Mouse (Mus musculus) layer of hippocampus, adult 18-20 months (tissue): Measurements from ENCODE around the gene Flot1. TPM values are rescaled to one million over a fixed set of nuclear protein-coding genes. Genes with fewer than 3 reads are reported as not detected.
A peak's percentile ranks its signal among the peaks of the same experiment; 100 is the strongest.

Source experiments
- DNase-seq, 2 experiments: peaks; one replicate each; pipeline ENCODE4 v3.0.0; 2022; ENCODE audit warnings: low spot score in 2 of 2
- total RNA-seq, 2 experiments: library from RNA; stranded (reverse); gene quantifications; 2 replicates each; pipeline ENCODE4 v1.2.3; 2021

The Flot1 gene
- total RNA-seq, 2 experiments from 2014 or later: 122 to 131 TPM

GRCm38 (mm10) chr17:35810900-35811648, 12.0 kb upstream of the Flot1 start:
- no peak for DNase-seq

- DNase-seq: no peak
These were observed 10.7 kb upstream of the Flot1 start for GRCm38 (mm10) chr17:35812307-35812706.

- DNase-seq: no peak
These were observed 10.3 kb upstream of the Flot1 start for GRCm38 (mm10) chr17:35812736-35813135.

DNA sequence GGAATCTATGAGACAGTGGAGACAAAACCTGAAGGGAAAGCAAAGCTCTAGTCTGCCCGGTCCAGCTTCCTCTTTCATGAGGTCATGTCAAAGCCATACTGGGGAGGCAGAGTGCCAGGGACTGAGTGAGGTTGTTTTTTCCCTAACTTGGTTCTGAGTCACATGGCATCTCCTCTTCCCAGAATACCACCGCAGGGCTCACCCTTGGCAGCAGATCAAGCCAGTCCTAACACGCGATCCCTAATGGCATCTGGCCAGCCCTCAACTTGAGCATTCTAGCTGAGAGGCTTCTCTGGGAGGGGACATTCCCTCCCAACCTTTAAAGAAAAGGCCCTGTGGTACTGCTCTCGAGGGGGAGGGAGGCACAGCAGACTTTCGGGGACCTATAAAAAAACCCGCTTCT, 9.8 kb upstream of the Flot1 start:
- DNase-seq: peak in 1 of 2 experiments; percentile 45

- DNase-seq: no peak
These were observed 9.4 kb upstream of the Flot1 start for GRCm38 (mm10) chr17:35813653-35814052.

DNA sequence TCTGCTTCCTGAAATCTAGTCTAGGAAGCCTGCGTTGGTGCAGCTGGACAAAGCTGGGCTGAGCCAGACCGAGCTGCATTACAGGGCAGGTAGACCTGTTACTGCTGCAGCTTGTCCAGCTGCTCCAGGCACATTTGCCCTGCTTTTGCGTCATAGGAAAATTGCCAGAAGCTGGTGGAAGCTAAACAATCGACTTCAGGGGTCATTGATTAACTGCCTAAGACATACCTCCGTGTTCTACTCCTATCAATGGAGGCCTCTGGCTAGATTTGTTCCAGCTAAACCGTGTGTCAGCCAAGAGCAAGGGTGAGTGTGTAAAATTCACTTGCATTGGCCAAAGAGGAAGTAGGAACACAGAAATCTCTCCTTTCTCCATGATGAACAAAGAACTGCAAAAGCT, 8.4 kb upstream of the Flot1 start:
- no peak for DNase-seq

DNA sequence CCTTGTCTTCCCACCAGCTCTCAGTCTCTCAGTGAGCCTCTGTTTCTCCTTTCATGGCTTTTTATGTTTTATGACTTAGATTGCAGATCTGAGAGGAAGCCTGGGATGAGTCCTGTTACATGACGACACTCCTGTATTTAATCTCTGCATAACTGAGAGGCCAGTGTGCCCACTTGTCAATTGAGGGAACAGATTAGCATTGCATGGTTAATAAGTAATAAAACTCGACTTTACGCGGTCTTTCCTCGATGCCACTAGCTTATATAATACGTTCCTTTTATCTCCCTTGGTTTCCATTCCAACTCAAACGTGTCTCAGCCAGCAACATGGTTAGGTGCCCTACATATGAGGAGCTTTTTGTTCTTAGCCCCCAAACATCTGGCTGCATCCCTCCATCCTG, 7.2 kb upstream of the Flot1 start:
- no peak for DNase-seq

GRCm38 (mm10) chr17:35816686-35817085, 6.3 kb upstream of the Flot1 start:
- no peak for DNase-seq

DNA sequence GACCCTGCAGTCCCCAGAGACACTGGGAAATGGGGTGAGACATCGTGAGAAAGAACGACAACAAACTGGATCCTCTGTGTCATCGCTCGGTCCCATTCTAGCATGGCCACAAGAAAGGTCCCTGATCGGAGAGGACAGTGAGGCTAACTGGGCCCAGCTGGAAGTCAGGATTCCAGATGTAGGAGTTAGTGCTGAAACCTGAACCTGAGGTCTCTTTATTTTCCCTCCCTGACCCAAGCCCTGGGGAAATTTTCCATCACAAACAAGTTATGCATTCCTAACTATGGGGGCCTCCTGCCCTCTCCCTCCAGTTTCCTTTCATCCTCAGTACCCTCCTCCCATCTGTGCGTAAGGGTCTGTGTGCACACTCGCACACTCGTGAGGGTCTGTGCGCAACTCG, 5.8 kb upstream of the Flot1 start:
- no peak for DNase-seq

- no peak for DNase-seq
These were observed 2.9 kb upstream of the Flot1 start for GRCm38 (mm10) chr17:35820111-35820510.

GRCm38 (mm10) chr17:35821439-35822430, 1.3 kb upstream of the Flot1 start, which contains the start of gene Ier3:
TSS of gene Ier3 (plus strand) at chr17:35821684.
- DNase-seq: no peak

DNA sequence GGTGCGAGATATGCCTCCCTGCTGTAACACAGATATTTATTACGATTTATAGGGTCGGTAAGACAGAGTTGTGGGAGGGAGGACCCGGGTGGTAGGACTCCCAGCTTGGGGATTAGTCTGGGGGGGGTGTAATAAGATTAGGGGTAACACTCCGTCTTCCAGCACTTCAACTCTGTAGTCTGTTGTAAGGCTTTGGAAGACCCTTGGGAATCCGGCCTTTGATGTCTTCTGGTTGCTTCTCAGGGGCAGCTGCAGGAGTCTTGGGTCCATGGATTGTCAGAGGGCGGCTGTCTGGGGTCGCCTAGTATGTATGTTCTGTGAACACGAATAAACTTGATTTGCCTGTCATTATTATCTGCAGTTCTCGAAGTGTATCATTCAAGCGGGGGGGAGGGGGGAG, 466 bp upstream of the Flot1 start:
- no peak for DNase-seq

DNA sequence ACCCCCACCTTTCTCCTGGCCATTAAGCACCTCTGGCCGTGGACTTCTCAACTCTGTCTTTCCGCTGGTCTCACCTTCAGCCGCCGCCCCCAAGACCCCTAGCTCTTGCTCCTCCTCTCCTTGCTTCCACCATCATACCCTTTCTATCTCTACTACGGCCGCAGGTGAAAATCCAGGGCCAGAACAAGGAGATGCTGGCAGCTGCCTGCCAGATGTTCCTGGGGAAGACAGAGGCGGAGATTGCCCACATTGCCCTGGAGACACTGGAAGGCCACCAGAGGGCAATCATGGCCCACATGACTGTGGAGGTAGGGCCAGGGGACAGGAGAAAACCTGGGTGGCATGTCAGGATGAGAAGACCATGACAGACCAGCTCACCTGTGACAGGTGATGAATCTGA, 1.4 kb downstream of the Flot1 start:
- no peak for DNase-seq

DNA sequence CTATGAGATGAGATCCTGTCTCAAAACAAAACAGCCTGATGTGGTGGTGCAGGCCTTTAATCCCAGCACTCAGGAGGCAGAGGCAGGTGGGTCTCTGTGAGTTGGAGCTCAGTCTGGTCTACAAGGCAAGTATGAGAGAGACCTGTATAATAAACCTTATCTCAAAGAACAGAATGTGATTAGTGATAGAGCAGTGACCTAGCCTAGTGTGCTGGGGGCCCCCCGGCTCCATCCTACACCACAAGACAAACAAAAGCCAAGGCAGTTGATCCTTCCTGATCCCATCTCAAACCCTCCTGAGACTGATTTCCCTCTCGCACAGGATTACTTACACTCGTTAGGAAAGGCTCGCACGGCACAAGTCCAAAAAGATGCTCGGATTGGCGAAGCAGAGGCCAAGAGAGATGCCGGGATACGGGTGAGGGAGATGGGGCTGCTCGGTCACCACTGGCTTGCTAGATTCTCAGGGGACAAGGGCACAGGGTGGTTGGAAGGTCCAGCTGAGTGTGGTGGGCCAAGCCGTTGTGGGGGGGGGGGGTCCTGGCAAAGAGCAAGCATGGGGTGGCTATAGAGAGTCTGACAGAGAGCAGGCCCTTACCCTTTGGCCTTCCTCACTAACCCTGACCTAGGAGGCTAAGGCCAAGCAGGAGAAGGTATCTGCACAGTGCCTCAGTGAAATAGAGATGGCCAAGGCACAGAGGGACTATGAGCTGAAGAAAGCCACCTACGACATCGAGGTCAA, 2.2 kb downstream of the Flot1 start:
- no peak for DNase-seq

GRCm38 (mm10) chr17:35829737-35830136, 6.7 kb downstream of the Flot1 start:
- peak; percentile 75 to 87 for DNase-seq

- DNase-seq: no peak
These were observed 9.6 kb downstream of the Flot1 start for GRCm38 (mm10) chr17:35832400-35833238.

GRCm38 (mm10) chr17:35833239-35833751, 10.3 kb downstream of the Flot1 start:
- no peak for DNase-seq

DNA sequence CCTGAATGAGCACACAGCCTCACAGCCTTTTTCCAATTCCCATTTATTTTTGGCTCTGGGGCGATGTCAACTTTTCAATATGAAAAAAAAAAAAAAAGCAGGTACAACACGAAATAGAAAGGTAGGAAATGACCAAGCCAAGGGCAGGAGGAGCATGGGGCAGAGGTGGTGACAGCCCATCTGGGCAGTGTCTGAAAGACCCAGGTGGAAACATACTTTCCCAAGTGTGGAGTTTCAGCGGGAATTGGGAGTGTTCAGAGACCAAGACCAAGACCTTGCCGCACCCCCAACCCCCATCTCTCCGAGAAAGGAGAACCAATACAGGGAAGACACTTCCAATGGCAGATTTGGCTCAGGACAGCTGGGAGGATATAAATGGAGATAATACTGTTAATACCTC, 10.9 kb downstream of the Flot1 start:
- no peak for DNase-seq

GRCm38 (mm10) chr17:35834696-35835422, 11.8 kb downstream of the Flot1 start:
- DNase-seq: peak in 1 of 2 experiments; percentile 52
